Mouse (Mus musculus): ENCODE measurements around the gene 1810010D01Rik.

The 1810010D01Rik gene

DNA sequence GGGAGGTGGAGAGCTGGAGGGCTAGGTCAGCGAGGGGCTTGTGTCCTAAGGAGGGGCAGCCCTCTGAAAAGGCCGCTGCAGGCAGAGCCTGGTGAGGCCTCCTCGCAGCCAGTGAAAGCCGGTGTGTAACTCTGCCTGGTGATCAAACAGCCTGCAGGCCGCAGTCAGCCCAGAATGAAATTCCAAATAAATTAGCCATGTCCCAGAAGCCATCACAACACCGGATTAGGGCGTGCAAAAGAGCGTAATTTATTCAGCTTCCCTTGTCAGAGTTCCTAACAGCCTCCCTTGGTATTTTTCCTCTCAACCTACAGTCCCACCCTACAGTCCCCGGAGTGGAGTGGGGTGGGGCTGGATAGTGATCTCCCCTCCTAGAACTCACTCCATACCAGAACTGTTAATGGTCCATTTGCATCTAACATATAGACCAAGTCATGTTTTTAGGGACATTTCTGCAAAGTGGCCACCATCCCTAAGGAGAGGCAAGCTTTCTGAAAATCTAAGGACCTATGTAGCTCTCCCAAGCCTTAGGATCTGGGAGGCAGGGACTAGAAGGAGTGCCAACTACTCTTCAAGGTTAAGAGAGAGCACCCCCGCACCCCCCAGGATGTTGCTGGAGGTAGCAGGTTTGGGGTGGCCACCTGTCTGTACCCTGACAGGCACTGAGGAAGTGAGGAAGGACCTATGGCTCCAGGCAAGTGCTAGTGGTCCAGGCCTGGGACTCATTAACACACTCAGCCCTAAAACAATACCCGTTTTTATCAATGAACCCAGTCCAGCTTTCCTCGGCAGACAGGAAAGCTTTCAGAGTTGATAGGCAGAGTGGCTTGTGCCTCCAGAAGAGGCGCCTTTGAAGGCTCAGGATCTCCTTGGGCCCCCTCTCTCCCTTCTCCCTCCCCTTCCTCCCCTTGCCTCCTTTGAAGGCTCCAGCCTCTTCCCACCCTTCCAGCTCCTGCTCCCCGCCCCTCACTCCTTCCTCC lies 4.1 kb upstream of the 1810010D01Rik start:
- no peak for DNase-seq

DNA sequence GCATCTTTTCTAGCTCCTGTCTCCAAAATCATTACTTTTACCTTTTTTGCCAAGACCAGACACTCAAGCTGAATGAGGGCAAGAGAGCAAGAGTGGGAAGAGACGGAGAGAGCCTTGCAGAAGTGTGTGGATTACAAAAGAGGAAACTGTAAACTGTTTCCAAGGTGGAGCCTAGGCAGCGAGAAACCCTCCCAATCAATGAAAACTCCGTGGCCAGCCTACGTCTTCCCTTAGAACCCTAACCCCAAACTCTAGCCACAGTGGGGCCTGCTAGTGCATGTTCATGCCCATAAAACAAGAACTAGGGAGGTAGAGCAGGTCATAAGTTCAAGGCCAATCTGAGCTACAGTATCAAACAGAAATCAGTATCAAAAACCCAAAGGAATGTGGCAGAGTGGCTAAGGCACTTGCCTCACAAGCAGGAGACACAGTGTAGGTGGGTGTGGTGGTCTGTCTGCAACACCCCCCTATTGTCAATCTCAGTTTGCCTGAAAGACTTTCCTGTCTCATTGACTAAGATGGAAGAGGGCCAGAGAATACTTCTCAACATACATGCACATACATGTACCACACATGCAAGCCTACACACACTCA lies 2.7 kb upstream of the 1810010D01Rik start:
- no peak for DNase-seq

DNA sequence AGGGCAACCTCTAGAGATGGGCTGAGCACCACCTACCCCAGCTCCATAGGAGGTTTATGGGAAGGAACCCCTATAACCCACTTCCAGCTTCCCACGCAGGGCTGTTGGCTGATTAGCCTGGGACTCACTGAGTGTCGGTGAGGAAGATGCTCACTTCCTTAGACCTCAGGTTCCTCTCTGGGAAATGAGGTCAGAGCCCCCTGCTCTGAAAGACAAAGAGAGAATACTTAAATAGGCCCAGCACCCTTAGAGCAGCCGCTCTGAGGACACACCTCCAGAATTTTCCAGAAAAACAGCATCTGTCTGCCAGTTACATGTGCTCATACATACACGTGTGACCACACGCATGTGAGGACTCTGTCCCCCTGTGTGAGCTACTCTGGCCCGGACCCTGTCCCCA lies 1.1 kb downstream of the 1810010D01Rik start:
- no peak for DNase-seq

DNA sequence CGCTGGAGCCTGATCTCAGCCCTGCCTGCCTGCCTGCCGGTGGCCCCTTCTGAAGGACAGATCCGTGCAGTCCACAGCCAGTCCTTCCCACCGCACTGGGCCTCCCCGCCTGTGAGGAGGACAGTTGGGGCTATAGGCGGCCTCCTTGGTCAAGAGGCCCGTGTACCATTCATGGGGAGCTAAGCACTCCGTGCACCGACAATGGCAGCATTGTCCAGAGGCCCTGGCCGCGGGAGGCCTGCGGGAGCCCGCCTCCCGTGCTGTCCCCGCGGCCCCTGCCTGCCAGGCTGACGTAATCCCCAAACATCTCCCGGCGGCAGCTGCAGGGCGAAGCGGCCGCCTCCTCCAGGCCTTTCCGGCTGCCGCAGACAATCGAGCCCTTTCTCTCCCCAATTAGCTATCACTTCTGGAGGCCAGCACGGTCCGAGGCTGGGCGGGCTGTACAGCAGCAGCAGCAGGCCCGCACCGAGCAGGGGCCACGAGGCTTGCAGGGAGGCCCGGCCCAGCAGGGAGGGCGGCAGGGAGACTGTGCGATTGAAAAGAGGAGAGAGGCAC lies 1.8 kb downstream of the 1810010D01Rik start:
- DNase-seq, result no peak

DNA sequence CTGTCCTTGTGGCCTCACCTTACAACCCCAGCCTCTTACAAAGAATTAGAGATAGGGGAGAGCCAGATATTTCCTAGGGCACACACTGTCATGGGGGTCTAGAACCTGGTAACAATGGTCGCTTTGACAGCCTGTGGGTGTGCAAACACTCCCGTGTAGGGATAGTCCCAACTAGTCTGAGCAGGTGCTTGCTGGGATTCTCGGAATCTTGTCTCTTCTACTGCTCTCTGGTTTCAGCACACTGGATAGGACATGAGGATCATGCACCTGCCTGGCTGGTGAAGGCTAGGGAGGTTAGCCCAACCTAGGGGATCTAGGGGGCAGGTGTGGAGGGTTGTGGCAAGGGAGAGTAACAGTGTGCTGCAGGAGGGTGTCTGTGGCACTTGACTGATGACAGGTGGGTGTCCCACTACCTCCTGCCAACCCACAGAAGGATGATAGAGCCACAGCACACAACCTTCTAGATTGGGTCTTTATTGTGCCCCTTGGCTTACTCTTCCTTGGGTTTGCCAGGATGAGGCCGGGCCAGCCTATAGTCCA lies 2.5 kb downstream of the 1810010D01Rik start:
- no peak for DNase-seq

DNA sequence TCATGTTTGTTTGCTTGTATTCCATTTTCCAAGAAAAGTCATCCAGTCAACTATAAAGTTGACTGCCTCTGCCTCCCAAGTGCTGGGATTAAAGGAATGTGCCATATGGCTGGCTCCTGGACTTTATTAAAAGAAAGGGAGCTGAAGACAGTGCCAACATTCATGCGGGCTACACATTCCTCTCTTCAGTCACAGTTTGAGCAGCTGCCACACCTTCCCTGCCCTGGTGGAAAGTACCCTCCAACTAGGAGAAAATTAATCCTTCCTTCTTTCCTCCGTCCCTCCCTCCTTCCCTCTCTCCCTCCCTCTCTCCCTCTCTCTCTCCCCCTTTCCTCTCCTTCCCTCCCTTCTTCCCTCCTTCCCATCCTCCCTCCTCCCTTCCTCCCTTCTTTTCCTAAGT lies 8.2 kb downstream of the 1810010D01Rik start:
- no peak for DNase-seq

DNA sequence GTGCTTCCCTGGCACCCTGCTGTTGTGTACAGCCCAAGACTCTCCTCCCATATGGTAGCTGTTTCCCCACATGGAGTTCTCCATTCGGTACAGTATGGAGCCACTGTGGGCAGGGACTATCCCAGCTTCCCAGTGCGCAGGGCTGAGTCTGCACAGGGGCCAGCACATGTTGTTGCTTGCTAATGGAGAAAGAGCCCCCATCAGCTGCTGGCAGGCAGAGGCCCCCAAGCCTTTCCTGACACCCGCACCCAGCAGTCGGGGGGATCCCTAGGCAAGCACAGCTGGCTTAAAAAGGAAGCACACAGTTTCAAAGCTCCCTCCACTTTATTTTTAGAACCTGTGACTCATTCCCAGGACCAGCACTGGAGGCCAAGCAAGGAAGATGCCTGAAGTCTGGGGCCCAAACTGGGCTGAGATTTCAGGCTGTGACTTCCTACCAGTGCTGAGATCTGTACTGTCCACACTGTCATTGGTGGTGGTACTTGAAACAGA lies 9.7 kb downstream of the 1810010D01Rik start:
- no peak for DNase-seq

DNA sequence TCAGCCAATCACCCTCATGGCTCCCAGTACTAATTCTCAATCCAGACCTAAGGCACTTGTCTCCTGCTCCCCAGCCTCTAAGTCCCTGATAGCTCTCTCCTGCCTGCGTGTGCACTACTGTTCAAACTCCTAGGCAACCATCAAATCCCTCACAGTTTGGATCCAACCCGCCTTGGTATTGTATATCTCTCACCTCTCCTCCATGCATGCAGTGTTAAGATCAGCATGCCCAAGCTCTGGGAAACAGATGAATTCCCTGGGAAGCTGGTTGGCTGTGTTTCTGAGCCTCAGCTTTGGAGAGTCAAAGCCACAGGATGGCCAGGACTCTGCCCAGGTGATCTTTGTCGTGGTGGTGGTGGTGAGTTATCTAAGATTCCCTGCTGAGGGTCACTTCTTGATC lies 10.2 kb downstream of the 1810010D01Rik start:
- no peak for DNase-seq

DNA sequence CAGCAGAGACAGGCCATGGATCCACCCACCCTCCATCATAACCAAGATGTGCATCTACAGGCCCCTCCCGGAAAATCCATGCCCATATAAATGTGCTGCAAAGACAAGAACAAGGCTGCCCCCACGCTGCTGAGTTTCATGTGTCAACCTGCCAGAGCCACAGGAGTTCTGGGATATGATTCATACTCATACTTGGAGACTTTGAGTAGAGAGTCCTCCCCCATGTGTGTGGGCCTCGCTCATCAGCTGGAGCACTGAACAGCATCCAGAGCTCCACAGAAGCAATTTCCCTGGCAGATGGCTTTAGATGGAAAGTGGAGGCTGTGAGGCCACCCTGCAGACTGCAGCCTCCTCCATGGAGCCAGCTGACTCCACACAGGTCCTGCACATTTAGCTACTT lies 10.9 kb downstream of the 1810010D01Rik start:
- no peak for DNase-seq

DNA sequence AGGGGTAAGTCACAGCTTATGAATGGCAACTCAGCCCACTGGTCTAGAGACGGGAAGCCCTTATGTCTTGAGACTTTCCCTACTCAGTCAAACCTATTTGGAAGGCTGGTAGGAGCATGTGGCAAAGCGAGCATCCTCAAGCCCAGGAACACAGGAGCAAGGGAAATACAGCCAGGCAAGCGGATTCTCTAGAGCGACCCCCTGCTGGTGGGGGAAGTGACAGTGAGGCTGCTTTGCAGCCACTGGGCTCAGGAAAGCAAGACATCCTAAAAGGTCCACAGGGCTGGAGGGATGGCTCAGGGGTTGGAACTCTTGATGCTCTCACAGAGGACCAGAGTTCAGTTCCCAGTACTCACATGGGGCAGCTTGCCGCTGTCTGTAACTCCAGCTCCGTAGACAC lies 11.6 kb downstream of the 1810010D01Rik start:
- DNase-seq, result no peak

DNA sequence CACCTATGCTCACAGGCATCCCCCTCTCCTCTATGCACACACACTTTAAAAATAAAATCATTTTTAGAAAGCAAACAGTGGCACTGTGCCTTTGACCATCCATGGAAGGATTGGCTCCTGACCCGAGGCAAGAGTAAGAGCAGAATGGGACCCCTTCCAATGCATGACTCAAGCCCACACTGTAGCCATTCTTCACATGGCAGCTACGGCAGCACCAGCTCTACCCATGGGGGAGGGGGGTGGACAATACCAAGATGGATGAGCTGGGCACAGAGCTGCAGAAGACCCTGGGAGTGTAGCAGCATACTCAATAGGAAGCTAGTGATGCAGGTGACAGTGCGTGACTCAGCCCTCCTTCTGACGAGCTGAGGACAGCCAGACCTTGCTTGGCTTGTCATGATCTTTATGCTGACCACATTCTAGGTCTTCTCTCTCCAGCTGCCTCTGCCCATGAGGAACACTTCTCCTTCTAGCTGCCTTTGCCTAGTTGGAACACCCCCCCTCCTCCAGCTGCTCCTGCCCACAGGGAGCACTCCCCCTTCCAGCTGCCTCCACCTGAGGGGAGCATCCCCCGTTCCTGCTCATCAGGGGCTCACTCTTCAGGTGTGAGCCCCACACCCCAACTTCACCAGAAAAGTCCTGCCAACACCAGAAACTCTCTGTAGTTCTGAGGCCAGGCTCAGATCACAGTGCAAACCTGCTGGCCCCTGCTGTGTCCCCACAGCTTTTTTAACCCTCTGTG lies 12.6 kb downstream of the 1810010D01Rik start:
- DNase-seq, result no peak

DNA sequence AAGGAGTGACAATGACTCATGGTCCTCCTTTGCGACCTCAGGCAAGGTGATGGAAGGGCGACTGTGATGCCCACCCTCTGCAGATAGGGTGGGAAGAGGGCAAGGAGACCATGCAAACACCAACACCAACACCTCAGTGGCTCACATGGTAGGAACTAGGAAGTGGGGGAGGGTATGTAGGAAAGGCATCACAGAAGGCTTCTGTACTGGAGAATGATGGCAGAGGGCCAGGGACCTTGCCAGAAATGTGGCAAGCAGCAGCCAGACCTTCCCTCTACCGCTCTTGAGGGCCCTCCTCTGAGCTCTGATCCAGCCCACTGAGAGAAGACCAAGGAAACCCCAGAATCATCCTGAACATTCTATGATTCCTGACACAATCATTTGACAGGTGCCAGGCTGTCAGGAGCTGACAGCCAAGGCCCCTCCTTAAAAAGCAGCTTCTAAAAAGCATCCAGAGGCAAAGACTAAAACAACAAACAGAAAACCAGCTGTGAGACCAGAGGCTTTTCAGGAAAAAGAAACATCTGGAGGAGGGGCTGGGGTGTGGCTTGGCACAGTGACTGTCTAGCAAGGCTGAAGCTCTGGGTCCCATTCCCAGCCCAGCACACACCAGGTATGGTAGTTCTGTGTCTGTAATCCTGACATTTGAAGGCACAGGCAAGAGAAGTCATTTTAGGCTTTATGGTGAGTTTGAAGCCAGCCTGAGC lies 13.3 kb downstream of the 1810010D01Rik start:
- no peak for DNase-seq

DNA sequence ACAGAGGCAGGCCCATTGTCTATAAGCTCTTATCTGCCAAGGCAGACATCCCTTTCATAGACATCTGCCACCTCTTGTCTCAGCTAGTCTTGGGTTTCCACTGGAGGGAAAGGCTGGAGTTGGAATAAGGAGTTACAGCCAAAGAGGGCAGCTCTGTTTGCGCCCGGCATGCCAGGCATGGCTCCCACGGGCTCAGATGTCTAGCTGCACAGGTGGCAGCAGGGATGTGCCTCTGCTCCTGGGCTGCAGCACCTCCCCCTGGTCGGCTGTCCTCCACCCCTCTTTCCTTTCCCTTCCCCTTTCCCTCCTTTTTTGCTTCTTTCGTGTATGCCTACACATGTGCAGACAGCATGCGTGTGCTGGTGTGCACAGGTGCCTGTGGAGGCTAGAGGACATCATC lies 15.1 kb downstream of the 1810010D01Rik start:
- DNase-seq, result no peak

DNA sequence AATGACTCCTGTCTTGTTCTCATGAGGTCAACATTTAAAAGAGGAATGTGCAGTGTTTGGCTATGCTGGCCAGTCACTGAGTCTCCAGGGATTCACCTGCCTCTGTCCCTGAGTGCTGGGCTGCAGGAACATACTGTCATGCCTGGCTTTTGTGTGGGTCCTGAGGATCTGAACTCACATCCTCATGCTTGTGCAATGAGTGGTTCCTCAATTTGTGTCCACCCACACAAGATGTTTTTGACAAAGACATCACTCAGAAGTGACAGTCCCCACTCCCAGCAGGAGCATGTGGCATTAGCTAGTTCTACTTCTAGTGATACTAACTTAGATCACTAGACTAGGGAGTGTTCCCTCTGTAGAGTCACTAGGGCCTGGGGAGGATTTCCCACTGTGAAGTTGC lies 17.4 kb downstream of the 1810010D01Rik start:
- DNase-seq, result no peak

DNA sequence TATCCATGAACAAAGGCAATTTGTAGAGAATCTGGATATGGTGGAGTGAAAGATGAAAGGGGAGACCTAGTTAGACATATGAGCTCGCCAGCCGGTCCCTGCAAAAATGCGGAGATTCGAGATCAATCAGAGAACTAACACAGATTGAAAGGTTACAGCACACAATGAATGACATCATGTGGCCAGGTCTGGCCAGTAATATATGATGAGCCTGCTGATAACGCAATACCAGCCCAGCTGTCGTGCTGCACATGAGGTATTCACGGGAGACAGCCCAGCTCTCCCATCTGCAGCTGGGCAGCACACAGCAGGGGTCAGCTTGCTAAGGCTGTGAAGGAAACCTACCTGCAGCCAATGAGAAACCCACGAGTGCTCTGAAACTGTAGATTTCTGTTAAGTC lies 18.6 kb downstream of the 1810010D01Rik start:
- DNase-seq, result no peak

DNA sequence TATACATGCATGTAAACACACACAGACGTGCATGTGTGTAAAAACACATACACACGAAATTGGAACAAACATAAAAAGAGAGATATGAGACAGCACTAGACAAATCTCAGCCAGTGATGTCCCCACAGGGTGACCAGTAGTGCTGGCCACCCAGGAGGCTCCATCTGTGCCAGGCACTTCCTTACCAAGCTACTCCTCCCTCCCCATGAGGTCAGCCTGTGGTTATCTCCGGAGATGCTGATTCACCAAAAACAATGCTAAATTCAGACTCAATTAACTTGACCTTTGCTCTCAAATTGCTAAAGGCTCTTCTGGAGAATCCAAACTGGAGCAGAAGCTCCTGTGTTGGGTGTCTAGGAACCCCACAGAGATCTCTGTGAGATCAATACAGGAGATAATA lies 20.1 kb downstream of the 1810010D01Rik start:
- no peak for DNase-seq

DNA sequence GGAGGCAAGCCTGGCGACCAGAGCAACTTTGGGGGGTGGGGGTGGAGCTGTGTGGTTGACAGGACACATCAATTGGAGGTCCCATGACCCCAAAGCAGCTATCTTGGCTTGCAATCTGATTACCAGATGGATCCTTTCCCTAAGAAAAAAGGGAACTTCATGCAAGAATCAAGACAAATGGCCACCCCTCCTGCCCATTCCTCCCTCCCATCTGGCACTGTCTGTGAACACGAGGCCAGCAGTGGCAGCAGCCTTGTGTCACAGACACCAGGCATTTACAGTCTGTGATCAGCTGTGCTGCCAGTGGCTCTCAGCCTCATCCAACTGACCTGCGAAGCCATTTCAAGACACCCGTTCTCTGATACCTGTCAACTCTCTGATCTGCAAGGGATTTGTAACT lies 25.5 kb downstream of the 1810010D01Rik start:
- DNase-seq, result no peak

DNA sequence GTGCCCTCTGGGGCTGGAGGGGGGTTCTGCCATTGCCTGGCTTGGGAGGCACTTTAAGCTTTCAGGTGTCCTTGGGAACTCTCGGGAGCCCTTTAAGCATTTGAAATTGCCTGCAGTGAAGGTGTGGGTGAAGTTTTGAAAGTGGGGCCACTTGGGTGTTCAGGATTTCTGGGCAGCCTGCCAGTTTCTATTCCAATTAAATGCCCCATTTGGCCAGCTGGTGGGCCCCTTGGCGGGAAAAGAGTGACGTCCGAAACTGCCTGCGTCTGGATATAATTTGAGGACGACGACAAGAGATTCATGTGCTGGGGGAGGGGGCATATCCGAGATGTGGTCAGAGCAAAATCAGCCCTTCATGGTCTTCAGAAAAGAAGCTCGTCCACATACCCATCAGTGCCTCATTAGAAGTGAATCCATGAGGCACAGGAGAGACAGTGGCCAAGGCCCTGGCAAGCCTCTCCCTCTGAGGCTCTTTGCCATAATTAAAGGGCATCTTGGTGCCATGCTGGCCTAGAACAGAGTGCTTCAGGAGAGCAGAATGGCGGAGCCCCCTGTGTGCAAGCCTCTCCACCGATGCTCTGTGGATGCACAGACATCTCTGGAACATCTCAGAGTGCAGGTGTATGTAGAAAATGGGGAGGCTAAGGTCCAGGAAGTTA lies 26.4 kb downstream of the 1810010D01Rik start:
- DNase-seq, result no peak

DNA sequence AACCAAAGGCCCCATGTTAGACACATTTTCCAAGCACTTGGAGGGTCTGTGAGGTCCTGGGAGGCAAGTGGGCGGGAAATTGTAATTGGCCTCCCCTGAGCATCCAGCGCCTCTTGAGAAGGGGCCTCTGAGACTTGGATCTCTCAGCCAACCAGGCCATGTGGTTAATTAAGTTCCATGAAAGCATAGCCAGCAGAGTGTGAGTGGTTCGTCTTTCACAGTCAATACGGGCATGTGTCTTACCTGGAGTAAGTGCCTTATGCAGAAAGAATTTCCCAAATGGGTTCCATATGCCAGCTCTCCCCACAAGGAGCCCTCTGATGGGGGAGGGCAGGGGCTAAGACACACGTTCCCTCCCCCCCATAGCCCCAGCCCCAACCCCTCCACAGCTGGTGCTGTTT lies 28.2 kb downstream of the 1810010D01Rik start:
- DNase-seq, result no peak

DNA sequence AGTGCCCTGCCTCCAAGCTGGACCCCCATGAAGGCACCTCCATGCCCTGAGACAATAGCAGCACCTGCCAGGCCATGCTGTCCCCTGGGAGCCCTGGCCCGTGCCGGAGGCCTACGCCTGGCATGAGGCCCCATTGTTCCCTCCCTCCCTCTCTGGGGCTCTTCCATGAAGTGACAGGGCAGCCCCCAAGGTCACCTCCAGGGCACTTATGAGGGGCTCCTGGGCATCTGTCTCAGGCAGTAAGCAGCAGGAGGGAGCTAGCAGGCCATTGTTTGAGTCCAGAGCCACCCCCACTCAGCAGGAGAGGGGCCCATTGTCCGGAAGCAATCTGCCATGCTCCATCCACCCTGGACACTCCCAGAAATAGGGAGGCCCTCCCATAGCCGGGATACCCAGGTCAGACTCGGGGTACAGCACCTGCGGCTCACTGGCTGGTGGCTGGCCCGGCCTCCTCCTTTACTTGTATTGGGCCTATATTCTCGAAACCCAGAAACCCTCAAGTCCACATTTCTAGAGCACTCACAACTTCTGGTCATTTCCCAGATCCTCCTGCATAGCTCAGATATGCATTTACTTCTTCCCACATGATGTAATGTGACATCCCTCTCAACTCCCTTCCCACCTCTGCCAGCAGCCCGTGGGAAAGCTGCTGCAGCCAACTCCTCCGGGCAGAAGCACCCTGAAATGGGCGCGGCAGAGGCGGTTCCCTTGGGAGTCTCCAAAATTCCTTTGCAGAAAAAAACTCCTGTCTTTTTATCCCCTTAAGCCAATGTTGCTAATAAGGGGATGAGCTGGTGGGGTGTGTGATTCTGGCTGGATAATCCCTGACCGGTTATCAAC lies 30.9 kb downstream of the 1810010D01Rik start:
- no peak for DNase-seq

DNA sequence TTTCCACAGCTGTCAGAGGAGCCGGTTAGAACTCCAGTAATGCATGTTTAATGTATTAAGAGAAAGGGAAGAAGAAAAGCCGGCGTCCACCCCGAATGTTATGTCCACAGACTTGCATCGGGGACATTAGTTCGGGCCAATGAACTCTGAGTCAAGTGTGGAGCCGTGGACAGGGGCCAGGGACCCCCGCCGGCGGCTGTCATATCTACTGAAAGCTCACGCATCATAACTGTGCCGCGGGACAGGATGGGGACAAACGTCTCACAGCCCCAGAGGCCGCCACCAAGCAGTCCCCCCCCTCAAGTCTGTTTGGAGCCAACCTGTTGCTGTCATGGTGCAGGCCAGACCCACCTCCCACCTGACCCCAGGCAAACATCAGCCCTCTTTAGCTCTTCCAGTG lies 34.4 kb downstream of the 1810010D01Rik start:
- no peak for DNase-seq
